Mouse (Mus musculus): ENCODE data around the gene Cd151.

DNA sequence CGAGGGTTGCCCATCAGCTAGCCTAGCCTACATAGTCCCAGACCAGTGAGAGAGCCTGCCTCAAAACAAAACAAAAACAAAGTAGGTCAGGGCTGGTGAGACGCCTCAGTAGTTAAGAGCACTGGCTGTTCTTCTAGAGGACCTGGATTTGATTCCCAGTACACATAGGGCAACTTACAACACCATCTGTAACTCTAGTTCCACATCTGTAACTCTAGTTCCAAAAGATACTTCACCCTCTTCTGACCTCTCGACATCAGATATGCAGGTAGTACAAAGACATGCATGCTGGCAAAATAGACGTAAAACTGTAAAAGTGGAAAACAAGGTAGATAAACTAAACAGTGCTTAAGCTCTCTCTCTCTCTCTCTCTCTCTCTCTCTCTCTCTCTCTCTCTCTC, 43.4 kb upstream of the Cd151 start:
- TF ChIP-seq POLR2A (IDR thresholded peaks at IDR 0.05; ENCODE audit: low read depth, low read length) (no peak), CTCF (IDR thresholded peaks at IDR 0.05; ENCODE audit: borderline replicate concordance, insufficient read depth, low read length) (no peak)
